Mouse (Mus musculus): Measurements from ENCODE around the gene Lhx3. TPM values are rescaled to one million over a fixed set of nuclear protein-coding genes. Genes with fewer than 3 reads are reported as not detected.

The Lhx3 gene
- total RNA-seq, 1 experiment from 2014 or later, result 0.76 TPM

GRCm38 (mm10) chr2:26201926-26202848, 5.9 kb downstream of the Lhx3 start:
- peak; percentile 34 for DNase-seq

- DNase-seq, result no peak
Measured at GRCm38 (mm10) chr2:26198488-26198887, 9.6 kb downstream of the Lhx3 start.

DNA sequence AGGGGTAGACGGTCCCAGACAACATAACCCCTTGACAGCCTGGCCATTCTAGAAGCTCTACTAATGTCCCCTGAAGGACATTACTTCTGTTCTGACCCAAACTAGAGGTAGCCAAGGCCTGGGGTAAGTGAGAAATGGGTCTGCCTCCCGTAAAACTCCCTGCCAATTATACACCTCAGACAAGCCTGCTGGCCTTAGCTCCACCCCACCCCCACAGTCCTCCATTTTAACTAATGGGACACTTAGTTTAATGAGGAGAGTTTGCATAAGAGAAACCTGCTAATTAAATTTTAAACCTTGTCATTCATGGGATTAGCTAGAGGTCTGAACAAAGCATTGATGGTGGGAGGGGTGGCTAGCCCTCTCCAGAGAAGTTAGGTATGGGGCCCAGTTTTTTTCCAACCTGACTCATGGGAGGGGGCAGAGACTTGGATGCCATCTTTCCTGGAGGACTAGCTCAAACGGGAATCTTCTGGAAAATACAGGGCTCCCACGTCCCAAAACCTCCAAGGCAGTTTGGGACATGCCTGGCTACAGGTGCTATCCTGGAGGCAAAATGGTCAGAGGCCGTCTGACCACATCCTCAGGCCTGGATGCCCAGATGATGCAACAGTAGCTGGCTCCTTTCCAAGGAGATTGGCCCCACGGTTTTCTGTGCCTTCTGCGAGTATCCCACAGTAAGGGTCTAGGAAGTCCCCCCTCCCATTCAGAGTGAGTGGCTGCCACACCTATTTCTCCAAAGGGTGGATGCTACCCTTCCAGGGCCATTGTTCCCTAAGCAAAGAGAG, 13.3 kb downstream of the Lhx3 start:
- DNase-seq, result no peak

DNA sequence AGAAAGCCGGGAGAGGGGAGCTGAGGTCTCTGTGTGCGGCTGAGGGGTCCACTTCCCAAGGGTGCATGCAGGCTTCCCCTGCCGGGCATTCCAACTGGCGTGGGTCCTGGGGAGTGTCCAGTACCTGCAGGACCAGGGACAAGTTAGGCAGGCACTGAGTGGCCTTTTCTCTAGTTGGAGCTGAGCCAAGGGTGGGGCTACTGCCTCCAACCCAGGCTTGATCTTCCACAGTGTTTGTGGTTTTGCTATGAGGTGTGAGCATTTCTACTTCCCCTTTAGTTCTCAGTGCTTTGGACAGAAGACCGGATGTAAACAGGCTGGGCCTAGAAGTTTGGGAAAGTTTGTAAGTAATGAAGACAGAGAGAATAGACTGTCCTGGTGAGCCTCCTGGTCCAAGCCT, 19.6 kb downstream of the Lhx3 start:
- DNase-seq, result no peak

- peak; percentile 42 for DNase-seq
Measured at GRCm38 (mm10) chr2:26184352-26184751, 23.7 kb downstream of the Lhx3 start.

GRCm38 (mm10) chr2:26182646-26183045, 25.4 kb downstream of the Lhx3 start:
- DNase-seq, result peak; percentile 67

- no peak for DNase-seq
Measured at GRCm38 (mm10) chr2:26177189-26177588, 30.9 kb downstream of the Lhx3 start.

DNA sequence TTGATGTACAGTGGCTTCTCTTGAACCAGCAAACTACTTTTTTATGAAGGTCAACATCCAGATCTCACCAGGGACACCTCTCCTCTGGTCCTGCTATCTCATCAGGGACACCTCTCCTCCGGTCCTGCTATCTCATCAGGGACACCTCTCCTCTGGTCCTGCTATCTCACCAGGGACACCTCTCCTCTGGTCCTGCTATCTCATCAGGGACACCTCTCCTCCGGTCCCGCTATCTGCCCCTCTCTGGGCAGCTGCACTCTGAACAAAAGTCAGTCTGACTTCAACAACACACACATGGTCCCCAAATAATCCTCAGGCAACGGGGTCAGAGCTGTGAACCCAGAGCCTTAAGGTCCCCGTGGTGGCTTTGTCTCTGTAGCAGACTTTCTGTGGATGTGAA, 31.4 kb downstream of the Lhx3 start:
- DNase-seq, result no peak

DNA sequence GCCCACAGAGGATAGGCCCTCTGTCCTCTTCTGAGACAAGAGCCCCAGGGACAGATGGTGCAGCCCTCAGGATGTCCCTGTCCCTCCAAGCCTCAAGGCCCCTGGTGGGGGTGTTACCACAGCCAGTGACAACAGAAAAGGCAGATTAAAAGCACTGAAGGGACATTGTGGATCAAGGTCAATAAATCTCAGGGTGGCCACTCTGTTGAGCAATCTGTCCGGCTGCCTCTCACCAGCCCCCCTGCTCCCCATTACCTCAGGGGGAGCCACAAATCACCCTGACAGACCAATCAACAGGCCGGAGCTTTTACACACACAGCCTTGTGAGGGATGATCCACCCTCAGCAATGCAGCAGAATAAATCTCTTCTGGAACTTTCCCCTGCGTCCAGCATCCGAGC, 32.9 kb downstream of the Lhx3 start:
- DNase-seq, result peak; percentile 30

DNA sequence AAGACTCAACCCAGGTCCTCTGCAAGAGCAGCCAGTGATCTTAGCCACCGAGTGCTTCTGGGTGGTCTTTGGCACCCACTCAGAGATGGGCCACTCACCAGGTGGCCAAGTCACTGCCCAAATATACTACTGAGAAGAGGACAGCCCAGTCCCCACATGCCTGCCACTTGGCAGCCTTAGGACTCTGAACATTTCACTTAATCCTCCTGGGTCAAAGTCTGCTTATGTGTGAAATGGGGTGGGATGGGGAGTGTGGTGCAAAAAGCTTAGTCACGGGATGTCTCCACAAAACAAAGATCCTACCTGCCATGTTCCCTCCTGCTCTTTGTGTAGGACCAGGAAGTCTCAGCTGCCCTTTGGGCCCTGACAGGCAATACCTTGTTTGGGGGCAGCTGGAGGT, 35.9 kb downstream of the Lhx3 start:
- DNase-seq, result no peak

GRCm38 (mm10) chr2:26170376-26170775, 37.7 kb downstream of the Lhx3 start:
- no peak for DNase-seq

DNA sequence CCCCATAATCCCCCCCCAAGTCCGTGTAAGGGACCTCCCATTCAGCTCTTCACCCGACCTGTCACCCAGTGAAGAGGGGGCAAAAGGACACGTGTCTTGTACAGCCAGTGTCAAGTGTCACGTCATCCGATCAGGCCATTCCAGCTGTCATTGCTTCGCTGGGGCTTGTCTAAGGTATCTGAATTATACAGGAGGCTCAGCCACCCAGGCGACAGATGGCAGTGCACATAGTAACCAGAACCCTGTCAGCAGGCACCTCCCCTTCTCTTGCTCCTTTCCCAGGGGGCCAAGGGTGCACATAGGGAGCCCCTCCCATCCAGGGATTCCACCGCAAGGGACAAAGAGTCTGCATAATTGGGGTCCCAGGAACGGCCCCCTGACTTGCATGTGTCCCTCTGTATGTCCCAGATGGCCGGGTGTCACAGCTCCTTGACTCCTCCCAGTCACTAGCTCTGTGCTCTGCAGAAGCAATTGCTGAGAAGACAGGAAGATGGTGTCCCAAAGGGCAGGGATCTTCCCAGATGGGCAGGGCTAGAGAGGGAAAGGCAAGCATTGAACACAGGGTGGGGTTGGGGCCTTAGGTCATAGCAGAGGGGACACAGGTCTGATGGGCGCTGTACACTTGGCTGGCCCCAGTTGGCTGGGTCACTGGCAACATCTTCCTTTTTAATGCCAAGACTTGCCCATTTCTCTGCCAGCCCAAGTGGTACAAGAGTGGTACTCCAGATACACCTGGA, 39.1 kb downstream of the Lhx3 start:
- no peak for DNase-seq

- no peak for DNase-seq
Measured at GRCm38 (mm10) chr2:26166890-26167289, 41.2 kb downstream of the Lhx3 start.

GRCm38 (mm10) chr2:26158064-26158463, 50.0 kb downstream of the Lhx3 start:
- DNase-seq, result no peak

GRCm38 (mm10) chr2:26156191-26156977, 51.7 kb downstream of the Lhx3 start:
- DNase-seq, result no peak

GRCm38 (mm10) chr2:26155737-26156136, 52.4 kb downstream of the Lhx3 start:
- DNase-seq, result no peak

GRCm38 (mm10) chr2:26154586-26154985, 53.5 kb downstream of the Lhx3 start:
- DNase-seq, result no peak

- no peak for DNase-seq
Measured at GRCm38 (mm10) chr2:26153909-26154340, 54.2 kb downstream of the Lhx3 start.

- DNase-seq, result peak; percentile 64
Measured at GRCm38 (mm10) chr2:26153295-26153694, 54.8 kb downstream of the Lhx3 start.
